Mouse (Mus musculus): Measurements from ENCODE around the gene Snap47.

DNA sequence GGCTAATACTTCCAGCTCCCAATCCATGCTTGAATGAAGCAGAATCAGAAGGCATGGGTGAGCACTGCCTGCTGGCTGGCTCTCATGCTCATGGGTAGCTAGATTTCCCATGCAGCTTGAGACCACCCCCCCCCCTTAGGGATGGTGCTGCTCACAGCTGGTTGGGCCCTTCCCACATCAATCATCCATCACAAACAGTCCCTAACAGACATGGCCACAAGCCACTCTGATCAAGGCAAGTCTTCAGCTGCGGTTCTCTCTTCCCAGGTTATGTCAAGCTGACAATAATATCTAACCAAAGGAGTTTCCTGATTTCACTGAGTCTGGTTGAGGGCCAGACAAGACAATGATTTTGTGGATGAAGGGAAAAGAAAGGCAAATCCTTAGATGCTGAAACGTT, 50.1 kb downstream of the Snap47 start:
- no peak for TF ChIP-seq POLR2A (IDR thresholded peaks at IDR 0.05; ENCODE audit: borderline replicate concordance, insufficient read depth, low read length)
- no peak for TF ChIP-seq CTCF (IDR thresholded peaks at IDR 0.05; ENCODE audit: borderline replicate concordance, insufficient read depth, low read depth, low read length)
